Comparison of ENCODE assay signal across 18 mouse cellular contexts in genomic region chr9:66667046-66667445, GRCm38 (mm10). TPM values are rescaled to one million over a fixed set of nuclear protein-coding genes. Genes with fewer than 3 reads are reported as not detected.
DNase-seq lines count a peak whose midpoint lies in the region; ATAC-seq lines count a peak whose summit lies in the region.
"Had no signal": no experiment of that assay in that cellular context is flagged by ENCODE, and none has a peak within 500 bp of the region (broad histone marks: within the 10 kb centered on the region; RNA-seq: fewer than 3 reads in every experiment).

No protein-coding gene starts in this region.

- H3K27me3 ChIP-seq in heart, embryonic 15.5 days, result no peaks in the 10 kb centered on the region
- H3K27me3 ChIP-seq in kidney, embryonic 15.5 days, result no peaks in the 10 kb centered on the region
- H3K27me3 ChIP-seq in intestine, embryonic 16.5 days (replicated peaks; ENCODE audit: control insufficient read depth, insufficient read depth, low read length), result no peaks in the 10 kb centered on the region
- H3K27me3 ChIP-seq in liver, embryonic 11.5 days (replicated peaks; ENCODE audit: control insufficient read depth, insufficient read depth, low read length), result no peaks in the 10 kb centered on the region
- H3K27me3 ChIP-seq: hindbrain, embryonic 12.5 days; liver, embryonic 12.5 days had no signal

- 71% methylated on average over 6 of the region's 6 CpGs for WGBS in heart, embryonic 15.5 days
- WGBS in kidney, embryonic 15.5 days, result 68% methylated on average over 6 of the region's 6 CpGs
- WGBS in intestine, embryonic 16.5 days, result 63% methylated on average over 6 of the region's 6 CpGs
- whole genome bisulfite sequencing in liver, embryonic 11.5 days, result 79% methylated on average over 6 of the region's 6 CpGs

- intact Hi-C loops in heart, postnatal 25 days (cut with DNase I), result no loop called here

- peaks cover 17% of the 10 kb centered on the region for H3K4me1 ChIP-seq in heart, embryonic 15.5 days (replicated peaks)
- peaks cover 10% of the 10 kb centered on the region; the same call in 1 of the 2 replicates for H3K4me1 ChIP-seq in kidney, embryonic 15.5 days
- H3K4me1 ChIP-seq in intestine, embryonic 16.5 days (ENCODE audit: control insufficient read depth, insufficient read depth, low read length), result peaks cover 3% of the 10 kb centered on the region
- H3K4me1 ChIP-seq in liver, embryonic 11.5 days (replicated peaks; ENCODE audit: control insufficient read depth, insufficient read depth, low read length), result no peaks in the 10 kb centered on the region
- H3K4me1 ChIP-seq: hindbrain, embryonic 12.5 days; liver, embryonic 12.5 days had no signal

- no peak overlapping the region for H3K4me3 ChIP-seq in heart, embryonic 15.5 days
- no peak overlapping the region for H3K4me3 ChIP-seq in kidney, embryonic 15.5 days (replicated peaks)
- no peak overlapping the region for H3K4me3 ChIP-seq in intestine, embryonic 16.5 days (ENCODE audit: low read length)
- no peak overlapping the region for H3K4me3 ChIP-seq in liver, embryonic 11.5 days (ENCODE audit: low read depth, low read length)
- H3K4me3 ChIP-seq: forebrain, embryonic 10.5 days; hindbrain, embryonic 12.5 days; liver, embryonic 12.5 days had no signal

- H3K9me3 ChIP-seq in heart, embryonic 15.5 days (replicated peaks), result 0 out of 2 replicates have a peak, but pooled peaks cover 3% of the 10 kb centered on the region
- H3K9me3 ChIP-seq in kidney, embryonic 15.5 days (replicated peaks), result no peaks in the 10 kb centered on the region
- H3K9me3 ChIP-seq in intestine, embryonic 16.5 days (ENCODE audit: control insufficient read depth, low read length), result no peaks in the 10 kb centered on the region
- H3K9me3 ChIP-seq in liver, embryonic 11.5 days (ENCODE audit: control insufficient read depth, low read length), result no peaks in the 10 kb centered on the region
- H3K9me3 ChIP-seq: forebrain, embryonic 10.5 days; hindbrain, embryonic 12.5 days; liver, embryonic 12.5 days had no signal

- ATAC-seq in heart, embryonic 15.5 days (replicated peaks; ENCODE audit: insufficient number of reproducible peaks, insufficient read depth, low FRiP score, low read depth), result 0 out of 2 replicates have a peak, but pooled peaks have one; percentile 16
- ATAC-seq in kidney, embryonic 15.5 days (replicated peaks; ENCODE audit: low FRiP score), result no peak
- peak; percentile 72 for ATAC-seq in intestine, embryonic 16.5 days
- no peak for ATAC-seq in liver, embryonic 11.5 days (replicated peaks; ENCODE audit: low FRiP score)
- ATAC-seq: liver, embryonic 12.5 days had no signal

- H3K4me2 ChIP-seq in heart, embryonic 15.5 days, result no peak overlapping the region
- no peak overlapping the region for H3K4me2 ChIP-seq in kidney, embryonic 15.5 days
- H3K4me2 ChIP-seq in intestine, embryonic 16.5 days (ENCODE audit: low read depth, low read length), result no peak overlapping the region
- H3K4me2 ChIP-seq in liver, embryonic 11.5 days, result no peak overlapping the region
- H3K4me2 ChIP-seq: hindbrain, embryonic 12.5 days; liver, embryonic 12.5 days; lung, embryonic 14.5 days had no signal

- no peak overlapping the region for H3K27ac ChIP-seq in heart, embryonic 15.5 days
- H3K27ac ChIP-seq in kidney, embryonic 15.5 days, result no peak overlapping the region
- H3K27ac ChIP-seq in intestine, embryonic 16.5 days (ENCODE audit: low read length), result no peak overlapping the region
- H3K27ac ChIP-seq in liver, embryonic 11.5 days (ENCODE audit: low read depth, low read length), result no peak overlapping the region
- H3K27ac ChIP-seq: hindbrain, embryonic 12.5 days; liver, embryonic 12.5 days had no signal

- H3K9ac ChIP-seq in heart, embryonic 15.5 days, result no peak overlapping the region
- H3K9ac ChIP-seq in kidney, embryonic 15.5 days, result no peak overlapping the region
- no peak overlapping the region for H3K9ac ChIP-seq in intestine, embryonic 16.5 days (ENCODE audit: low read depth, low read length)
- no peak overlapping the region for H3K9ac ChIP-seq in liver, embryonic 11.5 days (ENCODE audit: low read depth, low read length)
- H3K9ac ChIP-seq: hindbrain, embryonic 12.5 days; liver, embryonic 12.5 days; lung, embryonic 14.5 days had no signal

- no peaks in the 10 kb centered on the region for H3K36me3 ChIP-seq in heart, embryonic 15.5 days
- no peaks in the 10 kb centered on the region for H3K36me3 ChIP-seq in kidney, embryonic 15.5 days
- H3K36me3 ChIP-seq in intestine, embryonic 16.5 days (ENCODE audit: control insufficient read depth, insufficient read depth, low read length), result no peaks in the 10 kb centered on the region
- H3K36me3 ChIP-seq in liver, embryonic 11.5 days (ENCODE audit: control insufficient read depth, insufficient read depth, low read length), result no peaks in the 10 kb centered on the region
- H3K36me3 ChIP-seq: forebrain, embryonic 10.5 days; hindbrain, embryonic 12.5 days; liver, embryonic 12.5 days had no signal

- DNase-seq in heart, postnatal 25 days (ENCODE audit: low spot score), result no peak
- DNase-seq in kidney, postnatal 4 days, result peak; percentile 6 to 31
- DNase-seq in skeletal muscle tissue, adult 2 months (ENCODE audit: low read depth, low spot score), result peak; percentile 28
- no peak for DNase-seq in liver, embryonic 11.5 days (ENCODE audit: low spot score)
- DNase-seq: adrenal gland, adult 8-10 months; gastrocnemius, postnatal 25 days; heart, postnatal 10 days; layer of hippocampus, postnatal 36 days; lung, embryonic 14.5 days; lung, postnatal 36 days; retina, postnatal 1 day had no signal

RNA-seq across cellular contexts. Expression of gene Car12, which starts 46.4 kb away (rescaled TPM):
- 0.39 and 1.3 TPM in 2 replicates for polyA plus RNA-seq in heart, embryonic 15.5 days (2015; fragmentation: Nextera tagmentation; extraction: Ambion mirVana)
- not detected for total RNA-seq in heart, postnatal 25 days (2021)
- 14.5 and 15.6 TPM in 2 replicates for polyA plus RNA-seq in kidney, embryonic 15.5 days (2015; fragmentation: Nextera tagmentation; extraction: Ambion mirVana)
- polyA plus RNA-seq in intestine, embryonic 16.5 days (2015; fragmentation: Nextera tagmentation; extraction: Ambion mirVana), result 5.4 and 6.2 TPM in 2 replicates
- polyA plus RNA-seq in liver, embryonic 11.5 days (2014; fragmentation: Nextera tagmentation; extraction: Ambion mirVana), result 0.21 and 0.44 TPM in 2 replicates
- total RNA-seq: heart, adult 8-10 months had no signal

Comparison
In these comparisons a context has a peak if more than half of its experiments do, and no peak if none do; other contexts are left out.
1. ATAC-seq: peak in heart, embryonic 15.5 days (single experiment) and intestine, embryonic 16.5 days (single experiment); none in kidney, embryonic 15.5 days (single experiment) and liver, embryonic 11.5 days (single experiment).
2. DNase-seq: peak in kidney, postnatal 4 days (2 of 2) and skeletal muscle tissue, adult 2 months (single experiment); none in heart, postnatal 25 days (single experiment) and liver, embryonic 11.5 days (single experiment).